Mouse (Mus musculus) left cerebral cortex, adult 9 months (tissue): ENCODE data around the gene Olfr1294.

Experiments
- DNase-seq, 2 experiments: peaks; one replicate each; pipeline ENCODE4 v3.0.0; 2022; ENCODE audit warnings: low spot score in 2 of 2

Gene Olfr1294

GRCm38 (mm10) chr2:111540191-111540590, at the start of gene Olfr1294:
TSS of gene Olfr1294 (minus strand) at chr2:111540291.
- DNase-seq: no peak

GRCm38 (mm10) chr2:111569581-111569980, 29.5 kb upstream of the Olfr1294 start, which contains the start of gene Olfr1295:
TSS of gene Olfr1295 (minus strand) at chr2:111569681.
- DNase-seq: no peak

GRCm38 (mm10) chr2:111524903-111525302, 15.2 kb downstream of the Olfr1294 start, which contains the start of gene Olfr1293-ps:
TSS of gene Olfr1293-ps (plus strand) at chr2:111525203.
- DNase-seq: no peak

- DNase-seq: no peak
These were observed 22.6 kb downstream of the Olfr1294 start for GRCm38 (mm10) chr2:111517451-111517850.

- no peak for DNase-seq
These were observed 43.2 kb downstream of the Olfr1294 start, which contains the start of gene Olfr1291-ps1 for GRCm38 (mm10) chr2:111496880-111497279. TSS of gene Olfr1291-ps1 (plus strand) at chr2:111497180.

- DNase-seq: no peak
These were observed 46.4 kb downstream of the Olfr1294 start, which contains the start of gene Olfr1290 for GRCm38 (mm10) chr2:111493729-111494128. TSS of gene Olfr1290 (minus strand) at chr2:111493829.
